14 mouse cellular contexts compared by ENCODE assay signal in the genomic region with DNA sequence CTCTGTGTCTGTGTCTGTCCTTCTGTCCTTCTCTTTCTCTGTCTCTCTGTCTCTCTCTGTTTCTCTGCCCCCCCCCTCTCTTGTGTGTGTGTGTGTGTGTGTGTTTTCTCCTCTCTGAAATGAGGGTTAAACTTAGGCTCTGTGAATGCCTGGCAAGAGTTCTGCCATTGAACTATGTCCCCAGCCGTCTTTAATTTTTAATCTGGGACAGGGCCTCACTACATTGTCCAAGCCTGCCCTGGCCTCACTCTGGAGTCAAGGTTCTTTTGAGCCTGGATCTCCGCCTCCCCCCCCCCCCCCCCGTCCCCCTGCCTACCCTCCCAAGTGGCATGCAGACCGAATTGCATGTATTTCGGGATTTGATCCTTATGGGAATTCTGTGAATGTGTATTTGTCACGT.
"Had no signal": no experiment of that assay in that cellular context is flagged by ENCODE, and none has a peak within 500 bp of the region (broad histone marks: within the 10 kb centered on the region; RNA-seq: fewer than 3 reads in every experiment).

No protein-coding gene starts in this region.

- ATAC-seq: hindbrain, postnatal 0 days had no signal

- H3K9me3 ChIP-seq: limb, embryonic 13.5 days; liver, embryonic 13.5 days; neural tube, embryonic 15.5 days had no signal

- H3K4me2 ChIP-seq: limb, embryonic 13.5 days; liver, embryonic 13.5 days; neural tube, embryonic 15.5 days had no signal

- H3K36me3 ChIP-seq: limb, embryonic 13.5 days; liver, embryonic 13.5 days; neural tube, embryonic 15.5 days had no signal

- H3K27me3 ChIP-seq: liver, embryonic 13.5 days had no signal

- H3K9ac ChIP-seq: limb, embryonic 13.5 days; liver, embryonic 13.5 days; neural tube, embryonic 15.5 days had no signal

- DNase-seq: left cerebral cortex, postnatal 4 days; liver, embryonic 13.5 days; lung, adult 18-20 months; lung, postnatal 36 days; midbrain, embryonic 14.5 days; right cerebral cortex, adult 18-20 months; right cerebral cortex, postnatal 25 days; thymus, postnatal 14 days had no signal

- H3K4me1 ChIP-seq: liver, embryonic 13.5 days had no signal

- H3K27ac ChIP-seq: hindbrain, postnatal 0 days; layer of hippocampus, adult 2 months; limb, embryonic 13.5 days; liver, embryonic 13.5 days; neural tube, embryonic 15.5 days; stomach, postnatal 0 days had no signal

- H3K4me3 ChIP-seq: layer of hippocampus, adult 2 months; limb, embryonic 13.5 days; liver, embryonic 13.5 days; myocyte; neural tube, embryonic 15.5 days had no signal
